13 mouse cellular contexts compared by ENCODE assay signal in the genomic region with DNA sequence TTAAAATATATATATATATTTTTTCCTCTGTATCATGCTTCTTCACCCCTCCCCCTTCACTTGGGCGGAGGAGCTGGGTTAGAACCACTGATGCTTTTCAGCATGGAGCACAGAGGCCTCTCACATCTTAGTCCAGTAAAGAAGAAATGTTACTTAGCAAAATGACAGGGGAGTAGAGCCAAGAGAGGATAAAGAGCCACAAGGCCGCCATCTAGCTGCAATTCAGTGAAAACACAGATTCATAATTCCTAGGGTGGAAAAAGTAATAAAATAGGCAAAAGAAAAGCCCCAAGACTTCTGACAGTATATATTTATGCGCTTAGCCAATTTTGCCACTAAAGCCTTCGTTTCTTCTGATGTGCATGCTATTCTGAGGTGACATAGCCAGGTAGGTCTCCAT.
DNase-seq lines count a peak whose midpoint lies in the region; ATAC-seq and TF ChIP-seq lines count a peak whose summit lies in the region.
"Had no signal": no experiment of that assay in that cellular context is flagged by ENCODE, and none has a peak within 500 bp of the region (broad histone marks: within the 10 kb centered on the region; RNA-seq: fewer than 3 reads in every experiment).

No protein-coding gene starts in this region.

- DNase-seq in adrenal gland, postnatal 10 days, result peak; percentile 24
- DNase-seq in adrenal gland, adult 8-10 months, result no peak
- DNase-seq in hindbrain, postnatal 0 days (ENCODE audit: low spot score), result peak; percentile 74
- DNase-seq in retina, postnatal 1 day, result peak; percentile 36
- no peak for DNase-seq in right cerebral cortex, postnatal 14 days
- DNase-seq: gastrocnemius, postnatal 36 days; heart, postnatal 4 days; kidney, postnatal 25 days; right cerebral cortex, adult 18-20 months had no signal

- H3K27me3 ChIP-seq in hindbrain, postnatal 0 days (ENCODE audit: insufficient read depth, low read length), result no peaks in the 10 kb centered on the region
- no peaks in the 10 kb centered on the region for H3K27me3 ChIP-seq in hindbrain, embryonic 13.5 days
- H3K27me3 ChIP-seq in midbrain, embryonic 12.5 days, result no peaks in the 10 kb centered on the region
- no peaks in the 10 kb centered on the region for H3K27me3 ChIP-seq in midbrain, embryonic 16.5 days (ENCODE audit: control insufficient read depth, insufficient read depth, low read depth, low read length)
- H3K27me3 ChIP-seq: embryonic facial prominence, embryonic 12.5 days had no signal

- ATAC-seq in hindbrain, postnatal 0 days, result no peak
- no peak for ATAC-seq in hindbrain, embryonic 13.5 days (ENCODE audit: low FRiP score)
- ATAC-seq in midbrain, embryonic 12.5 days (ENCODE audit: low FRiP score, low read depth), result no peak
- ATAC-seq in midbrain, embryonic 16.5 days, result no peak

- no peak overlapping the region for H3K4me3 ChIP-seq in hindbrain, postnatal 0 days (ENCODE audit: low read length)
- H3K4me3 ChIP-seq in hindbrain, embryonic 13.5 days, result no peak overlapping the region
- H3K4me3 ChIP-seq in midbrain, embryonic 12.5 days, result no peak overlapping the region
- no peak overlapping the region for H3K4me3 ChIP-seq in midbrain, embryonic 16.5 days (ENCODE audit: low read depth, low read length)
- H3K4me3 ChIP-seq: embryonic facial prominence, embryonic 12.5 days had no signal

- H3K9ac ChIP-seq in hindbrain, postnatal 0 days (replicated peaks; ENCODE audit: low read length), result no peak overlapping the region
- H3K9ac ChIP-seq in hindbrain, embryonic 13.5 days, result no peak overlapping the region
- H3K9ac ChIP-seq in midbrain, embryonic 12.5 days (replicated peaks), result no peak overlapping the region
- H3K9ac ChIP-seq in midbrain, embryonic 16.5 days (ENCODE audit: low read depth, low read length), result no peak overlapping the region
- H3K9ac ChIP-seq: embryonic facial prominence, embryonic 12.5 days had no signal

- no peaks in the 10 kb centered on the region for H3K9me3 ChIP-seq in hindbrain, postnatal 0 days (ENCODE audit: low read length)
- no peaks in the 10 kb centered on the region for H3K9me3 ChIP-seq in hindbrain, embryonic 13.5 days
- H3K9me3 ChIP-seq in midbrain, embryonic 12.5 days, result no peaks in the 10 kb centered on the region
- no peaks in the 10 kb centered on the region for H3K9me3 ChIP-seq in midbrain, embryonic 16.5 days (replicated peaks; ENCODE audit: control insufficient read depth, low read length, poor library complexity, severe bottlenecking)
- H3K9me3 ChIP-seq: embryonic facial prominence, embryonic 12.5 days had no signal

- H3K36me3 ChIP-seq in hindbrain, postnatal 0 days (ENCODE audit: insufficient read depth, low read length), result no peaks in the 10 kb centered on the region
- peaks cover 9% of the 10 kb centered on the region for H3K36me3 ChIP-seq in hindbrain, embryonic 13.5 days
- H3K36me3 ChIP-seq in midbrain, embryonic 12.5 days, result no peaks in the 10 kb centered on the region
- H3K36me3 ChIP-seq in midbrain, embryonic 16.5 days (ENCODE audit: control insufficient read depth, insufficient read depth, low read length), result peaks cover 2% of the 10 kb centered on the region; the same call in 1 of the 2 replicates
- H3K36me3 ChIP-seq: embryonic facial prominence, embryonic 12.5 days had no signal

- H3K27ac ChIP-seq in hindbrain, postnatal 0 days, result 0 out of 2 replicates have a peak overlapping the region, but pooled peaks have one; percentile 20
- no peak overlapping the region for H3K27ac ChIP-seq in hindbrain, embryonic 13.5 days
- no peak overlapping the region for H3K27ac ChIP-seq in midbrain, embryonic 12.5 days (replicated peaks)
- no peak overlapping the region for H3K27ac ChIP-seq in midbrain, embryonic 16.5 days (ENCODE audit: low read length)
- H3K27ac ChIP-seq: embryonic facial prominence, embryonic 12.5 days had no signal

- no peak overlapping the region for H3K4me2 ChIP-seq in hindbrain, postnatal 0 days (ENCODE audit: low read depth, low read length)
- H3K4me2 ChIP-seq in hindbrain, embryonic 13.5 days, result no peak overlapping the region
- H3K4me2 ChIP-seq in midbrain, embryonic 12.5 days (replicated peaks), result peak overlapping the region; percentile 27; the same call in 1 of the 2 replicates
- no peak overlapping the region for H3K4me2 ChIP-seq in midbrain, embryonic 16.5 days (ENCODE audit: low read length)
- H3K4me2 ChIP-seq: embryonic facial prominence, embryonic 12.5 days had no signal

- peaks cover 14% of the 10 kb centered on the region for H3K4me1 ChIP-seq in hindbrain, postnatal 0 days (ENCODE audit: insufficient read depth, low read length)
- H3K4me1 ChIP-seq in hindbrain, embryonic 13.5 days (replicated peaks), result peaks cover 35% of the 10 kb centered on the region
- H3K4me1 ChIP-seq in midbrain, embryonic 12.5 days, result peaks cover 48% of the 10 kb centered on the region
- peaks cover 31% of the 10 kb centered on the region for H3K4me1 ChIP-seq in midbrain, embryonic 16.5 days (ENCODE audit: control insufficient read depth, insufficient read depth, low read length)

- TF ChIP-seq CTCF in hindbrain, postnatal 0 days (IDR thresholded peaks at IDR 0.05; ENCODE audit: low read depth), result peak; percentile 66

- WGBS in hindbrain, postnatal 0 days, result 56% methylated on average over 4 of the region's 4 CpGs
- 69% methylated on average over 4 of the region's 4 CpGs for WGBS in hindbrain, embryonic 13.5 days
- 64% methylated on average over 4 of the region's 4 CpGs for WGBS in midbrain, embryonic 12.5 days
- WGBS in midbrain, embryonic 16.5 days, result 67% methylated on average over 4 of the region's 4 CpGs

Comparison
In these comparisons a context has a peak if more than half of its experiments do, and no peak if none do; other contexts are left out.
1. DNase-seq: peak in adrenal gland, postnatal 10 days (single experiment), hindbrain, postnatal 0 days (single experiment) and retina, postnatal 1 day (single experiment); none in adrenal gland, adult 8-10 months (single experiment) and right cerebral cortex, postnatal 14 days (single experiment).